Mouse (Mus musculus): ENCODE measurements at regions not wholly inside any gene's neighbourhood (a gene's known extent, or its start where the extent isn't known, plus 50 kb on each side); places are given as distances from the start of the nearest gene placed in this dataset.
A peak's percentile ranks its signal among the peaks of the same experiment; 100 is the strongest.

DNA sequence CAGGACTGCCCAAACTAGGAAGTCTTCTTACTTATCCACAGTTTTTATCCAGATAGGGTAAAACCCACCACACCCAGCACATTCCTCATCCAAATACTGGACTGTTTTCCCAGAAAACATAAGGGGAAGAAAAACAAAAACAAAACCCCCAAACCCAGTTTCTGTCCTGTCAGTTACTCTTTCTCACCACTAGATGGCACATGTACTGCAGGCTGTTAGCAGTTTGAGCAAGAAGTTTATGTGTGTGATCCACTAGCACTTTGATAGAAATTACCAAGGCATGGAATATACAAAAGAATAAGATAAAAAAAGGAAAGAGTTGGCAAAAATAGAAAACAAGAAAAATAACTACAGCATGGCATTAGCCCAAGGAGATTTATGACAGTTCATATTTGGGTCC lies 76.2 kb upstream of the Chd6 start:
- peak; percentile 52 for TF ChIP-seq CTCF (IDR thresholded peaks at IDR 0.05; ENCODE audit: low read depth, low read length)
- no peak for TF ChIP-seq POLR2A (IDR thresholded peaks at IDR 0.05; ENCODE audit: extremely low read depth, insufficient read depth, low read length)
